Mouse (Mus musculus) heart, adult 2 months (tissue): ENCODE measurements at regions not wholly inside any gene's neighbourhood (a gene's known extent, or its start where the extent isn't known, plus 50 kb on each side); places are given as distances from the start of the nearest gene placed in this dataset.

Experiments used
- DNase-seq, 2 experiments: peaks; one replicate each; pipeline ENCODE4 v3.0.0; 2021
- H3K27ac ChIP-seq: fragments of 200-600 bp; 2 replicates; pipeline ENCODE4 v1.8.1; 2022
- H3K27me3 ChIP-seq: fragments of 200-500 bp; 2 replicates; pipeline ENCODE4 v1.6.1; 2012; ENCODE audit warnings: mild to moderate bottlenecking, low read length, inconsistent platforms, mixed read lengths; ENCODE audit not compliant: control insufficient read depth, insufficient read depth
- H3K36me3 ChIP-seq: fragments of 200-500 bp; 2 replicates; pipeline ENCODE4 v1.6.1; 2012; ENCODE audit warnings: low read length, inconsistent platforms; ENCODE audit not compliant: control insufficient read depth, insufficient read depth
- H3K4me1 ChIP-seq: fragments of 200-500 bp; 2 replicates; pipeline ENCODE4 v1.6.1; 2011; ENCODE audit warnings: low read length; ENCODE audit not compliant: control insufficient read depth, insufficient read depth
- H3K4me3 ChIP-seq: fragments of 200-600 bp; 2 replicates; pipeline ENCODE4 v1.8.1; 2022
- H3K79me2 ChIP-seq: fragments of 200-500 bp; replicated peaks from 2 replicates; pipeline ENCODE4 v1.6.1; 2012; ENCODE audit warnings: mild to moderate bottlenecking, inconsistent platforms, low read length, moderate library complexity, mixed read lengths; ENCODE audit not compliant: control insufficient read depth, insufficient read depth
- H3K9ac ChIP-seq: fragments of 200-500 bp; 2 replicates; pipeline ENCODE4 v1.6.1; 2012; ENCODE audit warnings: low read depth, mild to moderate bottlenecking, control low read depth, inconsistent platforms, low read length, mixed read lengths
- CTCF ChIP-seq: fragments of 200-600 bp; IDR thresholded peaks from 2 replicates; pipeline ENCODE4 v1.8.1; 2022; ENCODE audit warnings: antibody characterized with exemption, mild to moderate bottlenecking, moderate library complexity
- EP300 ChIP-seq: fragments of 200-500 bp; IDR thresholded peaks from 2 replicates; pipeline ENCODE4 v1.6.1; 2011; ENCODE audit warnings: low read depth, low read length, control low read depth; ENCODE audit not compliant: insufficient read depth
- POLR2A ChIP-seq: fragments of 200-500 bp; IDR thresholded peaks from 2 replicates; pipeline ENCODE4 v1.6.1; 2011; ENCODE audit warnings: mild to moderate bottlenecking, low read depth, low read length, control low read depth; ENCODE audit not compliant: insufficient read depth
- WGBS: fragments of 180-500 bp; shearing (Covaris S2); methylation state at CpG from one replicate; pipeline ENCODE4 v1.1.7; 2018; 5-methylcytosine and 5-hydroxymethylcytosine counted together
- intact Hi-C: fragments of 180-260 bp; cut with DNase I; formaldehyde crosslinking; loops from one replicate; pipeline ENCODE4 v1.15.1; 2025

DNA sequence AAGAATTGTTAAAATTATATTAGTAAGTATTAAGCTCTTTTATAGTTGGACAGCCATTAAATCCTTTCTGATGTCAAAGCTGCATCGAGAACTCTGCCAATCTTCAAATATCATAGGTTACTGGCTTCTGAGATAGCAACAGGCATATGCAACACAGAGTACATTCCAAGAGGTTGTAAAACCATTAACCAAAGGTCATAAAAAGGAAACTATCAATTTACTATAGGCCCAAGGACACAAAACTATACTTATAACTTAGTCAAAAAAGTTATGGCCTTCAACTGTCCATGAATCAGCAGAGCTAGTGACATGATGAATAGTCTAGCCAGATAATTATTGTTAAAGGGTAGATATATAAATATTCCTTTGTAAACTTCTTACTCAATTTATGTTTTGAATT is 1029.9 kb upstream of the Ptprd start:
- no peak overlapping the region for H3K4me3 ChIP-seq
- no peaks in the 10 kb centered on the region for H3K79me2 ChIP-seq
- no peak for DNase-seq
- H3K4me1 ChIP-seq: no peaks in the 10 kb centered on the region
- WGBS: 61% methylated on average over 1 of the region's 1 CpGs
- TF ChIP-seq POLR2A (no peak), CTCF (no peak), EP300 (no peak)
- intact Hi-C loops: no loop called here
- H3K9ac ChIP-seq: no peak overlapping the region
- no peaks in the 10 kb centered on the region for H3K36me3 ChIP-seq
- no peaks in the 10 kb centered on the region for H3K27me3 ChIP-seq
- no peak overlapping the region for H3K27ac ChIP-seq

DNA sequence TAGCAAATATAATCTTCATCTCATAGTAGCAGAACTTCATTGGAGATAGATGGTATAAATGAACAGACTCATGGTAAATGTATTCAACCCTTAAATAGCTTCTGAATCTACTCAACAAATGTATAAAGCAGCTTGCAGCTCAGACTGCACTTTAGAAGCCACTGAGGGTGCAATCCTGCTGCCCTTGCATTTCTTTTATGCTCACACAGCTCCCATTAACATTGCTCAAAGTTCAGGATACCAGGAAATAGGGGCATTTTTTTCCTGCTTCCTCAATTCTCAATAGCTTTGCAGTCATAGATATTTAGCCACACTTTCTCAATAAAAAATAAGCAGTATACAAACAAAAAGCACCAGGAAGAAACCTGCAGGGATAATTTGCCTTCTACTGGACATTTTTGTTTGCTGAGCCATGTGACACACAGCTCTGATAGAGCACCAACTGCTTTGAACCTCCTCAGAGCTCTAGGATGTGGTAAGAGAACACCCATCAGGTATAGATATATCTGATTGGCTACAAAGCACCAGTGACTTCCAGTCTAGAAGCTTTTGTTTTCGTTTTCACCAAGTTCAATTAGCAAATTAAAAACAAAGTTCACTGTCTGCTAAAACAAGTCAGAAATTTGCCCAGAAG is 1012.5 kb upstream of the Ptprd start:
- Histone ChIP-seq H3K4me3 (no peak overlapping the region), H3K9ac (no peak overlapping the region), H3K27me3 (no peaks in the 10 kb centered on the region)

More for the DNA sequence above, 1012.5 kb upstream of the Ptprd start:
- 7% methylated on average over 1 of the region's 1 CpGs for WGBS
- no peak for DNase-seq
- Histone ChIP-seq H3K79me2 (no peaks in the 10 kb centered on the region), H3K4me1 (no peaks in the 10 kb centered on the region), H3K36me3 (no peaks in the 10 kb centered on the region), H3K27ac (no peak overlapping the region)
- TF ChIP-seq POLR2A: no peak
- no peak for TF ChIP-seq EP300
- no peak for TF ChIP-seq CTCF
- intact Hi-C loops: no loop called here
